Mouse (Mus musculus): ENCODE measurements around the gene Gm16181.

Gene Gm16181

DNA sequence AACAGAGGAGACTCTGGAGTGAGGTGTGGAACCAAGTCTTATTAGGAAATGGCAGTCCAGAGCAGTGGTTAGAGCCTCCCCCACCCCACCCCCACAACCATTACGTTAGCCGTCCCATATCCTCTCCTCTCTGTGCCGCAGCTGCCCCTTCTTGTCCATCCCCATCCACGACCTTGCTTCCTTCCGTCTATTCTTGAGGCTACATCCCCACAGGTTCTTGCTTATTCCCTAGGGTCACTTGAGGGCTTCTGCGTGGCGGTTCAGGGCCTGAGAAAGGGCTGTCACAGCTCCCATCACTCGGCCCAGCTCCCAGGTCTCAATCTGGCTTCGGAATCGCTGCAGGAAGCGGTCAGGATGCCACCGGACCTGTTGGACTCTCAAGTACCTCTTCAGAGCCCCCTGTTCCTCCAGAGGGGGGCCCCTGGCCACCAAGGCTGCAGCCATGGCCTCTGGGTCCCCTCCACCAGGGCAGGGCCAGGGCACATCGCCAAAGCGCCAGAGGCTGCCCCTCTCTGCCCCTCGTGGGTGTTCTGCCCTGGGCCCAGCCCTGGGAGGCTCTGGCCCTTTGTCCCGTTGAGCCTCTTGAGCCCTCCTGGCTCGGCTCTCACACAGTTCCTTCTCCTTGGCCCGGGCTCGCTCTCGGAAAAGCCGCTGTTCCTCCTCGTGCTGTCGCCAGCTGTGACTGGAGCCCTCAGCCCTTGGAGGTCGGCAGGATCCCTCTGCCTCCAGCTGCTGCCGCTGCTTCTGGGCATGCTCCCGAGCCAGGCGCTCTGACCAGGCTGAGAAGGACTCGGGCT, at the start of gene Gm16181:
Gene Gm16181, plus strand, starts transcription at position 679 of the 797 bp plus-strand sequence.
- DNase-seq (ENCODE audit: low spot score) = no peak

DNA sequence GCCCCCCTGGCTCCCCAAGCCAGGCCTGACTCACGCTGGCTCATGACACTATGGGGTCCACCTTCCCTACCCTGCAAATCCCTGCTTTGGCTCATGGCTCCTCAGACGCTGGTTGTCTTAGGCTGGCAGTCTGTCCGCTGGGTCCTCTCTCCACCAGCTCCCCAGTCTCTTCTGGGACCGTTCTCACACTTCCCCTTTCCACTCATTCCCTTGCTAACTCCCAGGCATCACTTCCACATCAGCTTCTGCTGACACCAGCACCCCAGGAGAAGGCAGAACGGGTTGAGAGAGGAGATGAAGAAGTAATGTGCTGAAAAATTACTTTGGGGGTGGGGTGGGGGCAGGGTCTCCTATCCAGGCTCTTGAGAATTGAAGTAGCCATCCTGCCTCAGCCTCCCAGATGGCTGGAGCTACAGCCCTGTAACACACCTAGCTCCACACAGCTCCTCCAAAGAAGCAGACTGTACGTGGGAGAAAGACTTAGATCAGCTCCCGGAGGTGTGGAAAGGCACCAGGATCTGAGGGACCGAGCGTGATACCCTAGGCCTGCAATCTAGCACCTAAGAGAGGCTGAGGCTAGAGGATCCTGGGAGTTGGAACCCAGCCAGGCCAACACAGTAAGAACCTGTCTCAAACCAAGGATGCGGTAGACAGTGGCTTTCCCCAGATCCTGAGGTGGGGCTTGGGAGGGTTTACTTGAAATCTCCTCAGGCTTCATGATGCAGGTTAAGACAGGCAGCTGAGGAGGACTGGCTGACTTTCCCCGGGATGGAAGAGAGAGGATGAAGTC, 48.0 kb upstream of the Gm16181 start:
- no peak for DNase-seq (ENCODE audit: low spot score)

DNA sequence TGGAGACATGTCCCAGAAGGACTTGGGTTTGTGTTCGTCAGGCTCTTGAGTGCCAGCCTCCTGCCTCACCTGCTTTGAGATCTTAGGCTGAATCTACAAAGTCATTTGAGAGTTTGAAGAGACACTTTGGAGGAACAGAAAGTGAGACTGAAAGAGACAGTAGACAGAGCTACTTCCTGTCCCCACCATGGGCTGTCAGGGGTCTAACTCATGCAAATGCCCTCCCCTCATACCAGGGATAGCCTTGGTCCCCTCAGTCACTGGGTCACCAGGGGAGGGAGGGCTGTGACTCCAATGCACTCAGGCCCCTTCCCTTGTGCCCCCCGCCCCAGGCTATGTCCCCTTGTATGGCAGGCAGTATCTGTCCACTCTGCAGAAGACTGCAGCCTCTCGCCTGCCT, 47.3 kb upstream of the Gm16181 start:
- DNase-seq (ENCODE audit: low spot score) = no peak

GRCm38 (mm10) chr17:35174201-35174977, 46.2 kb upstream of the Gm16181 start:
- no peak for DNase-seq (ENCODE audit: low spot score)

- no peak for DNase-seq (ENCODE audit: low spot score)
Observed at GRCm38 (mm10) chr17:35175382-35175781, 45.3 kb upstream of the Gm16181 start.

DNA sequence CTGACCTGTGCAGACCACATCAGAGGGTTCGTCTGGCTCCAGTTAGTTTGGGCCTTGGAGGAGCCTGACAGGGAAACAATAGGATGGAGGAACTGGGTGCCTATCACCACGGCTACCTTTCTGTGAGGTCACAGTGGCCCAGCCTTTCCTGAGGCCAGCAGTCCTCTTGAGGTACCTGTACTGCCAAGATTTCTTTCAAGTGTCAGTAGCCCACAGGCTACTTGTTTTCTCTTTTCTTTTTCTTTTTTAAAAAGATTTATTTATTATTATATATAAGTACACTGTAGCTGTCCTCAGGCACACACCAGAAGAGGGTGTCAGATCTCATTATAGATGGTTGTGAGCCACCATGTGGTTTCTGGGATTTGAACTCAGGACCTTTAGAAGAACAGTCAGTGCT, 44.7 kb upstream of the Gm16181 start, which contains the start of gene Aif1:
Gene Aif1, minus strand, starts transcription at position 101 of the 400 bp plus-strand sequence.
- no peak for DNase-seq (ENCODE audit: low spot score)

- peak; percentile 87 for DNase-seq (ENCODE audit: low spot score)
Observed at GRCm38 (mm10) chr17:35178528-35178927, 42.1 kb upstream of the Gm16181 start.

DNA sequence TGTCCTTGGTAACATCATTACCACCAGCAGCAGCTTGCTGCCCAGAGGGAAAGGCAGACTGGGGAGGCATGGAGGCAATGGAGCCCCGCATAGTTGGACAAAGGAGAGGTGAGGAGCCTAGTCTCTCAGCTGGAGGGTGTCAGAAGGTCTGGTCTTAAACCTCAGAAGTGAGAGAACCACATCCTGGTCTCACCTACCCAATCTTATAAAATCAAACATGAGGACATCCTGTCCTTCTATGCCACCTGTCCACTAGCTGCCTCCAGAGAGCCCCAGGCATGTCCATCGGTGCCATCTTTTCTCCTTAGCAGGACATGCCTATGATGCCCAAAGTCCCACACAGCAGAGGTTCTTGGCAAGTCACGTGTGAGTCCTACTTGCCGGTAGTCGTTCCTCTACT, 40.5 kb upstream of the Gm16181 start:
- no peak for DNase-seq (ENCODE audit: low spot score)

- peak; percentile 73 for DNase-seq (ENCODE audit: low spot score)
Observed at GRCm38 (mm10) chr17:35185639-35186611, 34.7 kb upstream of the Gm16181 start.

GRCm38 (mm10) chr17:35186681-35187080, 34.0 kb upstream of the Gm16181 start:
- peak; percentile 40 for DNase-seq (ENCODE audit: low spot score)

DNA sequence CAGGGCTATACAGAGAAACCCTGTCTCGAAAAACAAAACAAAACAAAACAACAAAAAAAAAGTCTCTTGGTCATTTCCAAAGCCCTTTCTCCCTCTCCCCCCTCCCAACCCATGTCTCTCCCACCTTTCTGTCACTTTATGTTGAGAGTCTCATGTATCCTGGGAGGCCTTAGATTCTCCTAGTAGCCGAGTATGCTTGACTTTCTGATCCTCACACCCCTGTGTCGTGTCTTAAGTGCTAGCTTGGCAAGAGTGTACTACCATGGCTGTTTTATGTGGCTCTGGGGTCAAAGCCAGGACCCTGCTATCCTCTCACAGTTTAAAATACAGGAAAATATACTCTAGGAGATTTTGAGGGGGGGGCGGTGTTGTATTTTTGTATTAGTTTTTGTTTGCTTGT, 33.3 kb upstream of the Gm16181 start:
- DNase-seq (ENCODE audit: low spot score) = no peak

GRCm38 (mm10) chr17:35187959-35188610, 32.5 kb upstream of the Gm16181 start, which contains the start of gene Lst1:
Gene Lst1 (minus strand): TSS chr17:35188439.
- DNase-seq (ENCODE audit: low spot score) = no peak

- DNase-seq (ENCODE audit: low spot score) = no peak
Observed at GRCm38 (mm10) chr17:35189186-35189585, 31.4 kb upstream of the Gm16181 start.

- no peak for DNase-seq (ENCODE audit: low spot score)
Observed at GRCm38 (mm10) chr17:35190096-35190495, 30.5 kb upstream of the Gm16181 start.

DNA sequence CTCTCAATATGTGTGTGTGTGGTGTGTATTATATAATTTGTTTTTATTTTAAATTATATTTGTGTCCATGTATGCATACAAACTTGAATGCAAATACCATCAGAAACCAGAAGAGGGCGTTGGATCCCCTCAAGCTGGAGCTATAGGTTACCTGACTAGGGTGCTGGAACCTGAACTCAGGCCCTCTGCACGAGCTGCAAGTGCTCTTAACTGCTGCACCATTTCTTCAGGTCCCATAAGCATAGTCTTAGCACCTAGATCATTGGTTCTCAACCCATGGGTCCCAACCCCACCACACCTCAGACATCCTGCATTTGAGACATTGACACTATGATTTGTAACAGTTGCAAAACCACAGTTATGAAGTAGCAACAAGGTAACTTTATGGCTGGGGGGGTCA, 28.9 kb upstream of the Gm16181 start:
- DNase-seq (ENCODE audit: low spot score) = no peak

GRCm38 (mm10) chr17:35192924-35193323, 27.7 kb upstream of the Gm16181 start:
- DNase-seq (ENCODE audit: low spot score) = no peak

DNA sequence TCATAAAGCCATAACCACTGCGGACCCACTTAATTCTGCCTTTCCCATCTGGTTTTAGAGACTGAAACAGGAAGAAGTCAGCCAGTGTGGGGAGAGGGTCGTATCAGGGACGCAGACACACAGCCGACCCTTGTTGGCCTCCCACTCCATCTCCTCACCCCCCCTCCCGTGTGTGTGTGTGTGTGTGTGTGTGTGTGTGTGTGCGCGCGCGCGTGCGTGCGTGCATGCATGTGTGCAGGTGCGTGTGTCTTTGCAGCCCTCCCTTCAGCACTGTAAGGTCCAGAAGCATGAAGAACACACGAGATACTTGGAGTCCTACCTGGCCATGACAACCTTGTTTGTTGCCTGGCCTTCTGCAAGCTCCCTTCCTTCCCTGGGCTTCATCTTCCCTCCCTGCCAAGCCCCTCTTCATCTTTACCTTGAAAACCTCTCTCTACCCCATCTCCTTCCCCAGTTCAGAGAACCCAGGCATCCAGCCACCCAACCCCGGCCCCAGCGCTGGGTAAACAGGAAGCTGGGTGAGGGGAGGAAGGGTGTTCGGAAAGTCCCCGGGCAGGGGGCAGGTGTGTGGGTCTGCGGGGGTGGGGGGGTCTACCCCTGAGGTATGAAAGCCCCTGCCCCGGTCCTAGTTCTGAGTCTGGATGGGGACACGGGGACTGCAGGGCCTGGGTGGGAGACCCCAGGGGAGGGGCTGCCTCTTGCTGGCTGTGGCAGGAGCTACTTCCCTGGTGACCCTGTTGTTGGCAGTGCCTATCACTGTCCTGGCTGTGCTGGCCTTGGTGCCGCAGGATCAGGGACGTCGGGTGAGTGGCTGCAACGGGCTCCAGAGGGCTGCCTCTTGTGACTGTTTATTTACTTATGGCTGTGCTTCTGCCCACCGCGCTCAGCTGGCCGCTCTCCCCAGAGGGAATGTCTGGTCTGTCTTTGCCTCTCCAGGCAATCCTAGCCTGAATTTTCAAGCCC, 26.5 kb upstream of the Gm16181 start, which contains the start of gene Ltb:
Gene Ltb, plus strand, starts transcription at position 559 of the 963 bp plus-strand sequence.
- no peak for DNase-seq (ENCODE audit: low spot score)

GRCm38 (mm10) chr17:35194844-35195630, 25.6 kb upstream of the Gm16181 start:
- no peak for DNase-seq (ENCODE audit: low spot score)
